Mouse (Mus musculus): ENCODE results near the gene Ptrh2. TPM values are rescaled to one million over a fixed set of nuclear protein-coding genes. Genes with fewer than 3 reads are reported as not detected.

The Ptrh2 gene
- polyA plus RNA-seq, 1 experiment, result 2.0 TPM

GRCm38 (mm10) chr11:86691482-86691881 is 7.7 kb downstream of the Ptrh2 start:
- Histone ChIP-seq H3K27me3 (ENCODE audit: control insufficient read depth, insufficient read depth, low read length) (no peaks in the 10 kb centered on the region), H3K36me3 (ENCODE audit: control insufficient read depth, insufficient read depth, low read length) (peaks cover 26% of the 10 kb centered on the region), H3K4me1 (ENCODE audit: control insufficient read depth, insufficient read depth, insufficient read length) (no peaks in the 10 kb centered on the region), H3K27ac (ENCODE audit: insufficient read depth, low read length) (no peak overlapping the region), H3K4me3 (ENCODE audit: extremely low read depth, insufficient read depth, insufficient read length) (no peak overlapping the region)
- no peak for DNase-seq (ENCODE audit: low read depth in 1 of 2, low spot score in 2 of 2)
- WGBS, result 96% methylated on average over 3 of the region's 3 CpGs
- no peak for TF ChIP-seq POLR2A (IDR thresholded peaks at IDR 0.05; ENCODE audit: low read depth, low read length)
- TF ChIP-seq CTCF (IDR thresholded peaks at IDR 0.05; ENCODE audit: extremely low read depth, insufficient read depth, insufficient read length, insufficient replicate concordance), result no peak

GRCm38 (mm10) chr11:86691956-86692355 is 8.2 kb downstream of the Ptrh2 start:
- no peak for TF ChIP-seq POLR2A (IDR thresholded peaks at IDR 0.05; ENCODE audit: low read depth, low read length)
- no peak overlapping the region for H3K4me3 ChIP-seq (ENCODE audit: extremely low read depth, insufficient read depth, insufficient read length)
- peak in 1 of 2 experiments; percentile 19 for DNase-seq (ENCODE audit: low read depth in 1 of 2, low spot score in 2 of 2)
- no peak overlapping the region for H3K27ac ChIP-seq (ENCODE audit: insufficient read depth, low read length)
- no peaks in the 10 kb centered on the region for H3K27me3 ChIP-seq (ENCODE audit: control insufficient read depth, insufficient read depth, low read length)
- WGBS, result 63% methylated on average over 2 of the region's 2 CpGs
- H3K4me1 ChIP-seq (ENCODE audit: control insufficient read depth, insufficient read depth, insufficient read length), result no peaks in the 10 kb centered on the region
- H3K36me3 ChIP-seq (ENCODE audit: control insufficient read depth, insufficient read depth, low read length), result peaks cover 30% of the 10 kb centered on the region

- TF ChIP-seq CTCF (IDR thresholded peaks at IDR 0.05; ENCODE audit: extremely low read depth, insufficient read depth, insufficient read length, insufficient replicate concordance) (no peak), POLR2A (IDR thresholded peaks at IDR 0.05; ENCODE audit: low read depth, low read length) (no peak)
- 84% methylated on average over 2 of the region's 2 CpGs for whole genome bisulfite sequencing
- H3K36me3 ChIP-seq (ENCODE audit: control insufficient read depth, insufficient read depth, low read length), result peaks cover 34% of the 10 kb centered on the region
- no peak overlapping the region for H3K27ac ChIP-seq (ENCODE audit: insufficient read depth, low read length)
- H3K4me1 ChIP-seq (ENCODE audit: control insufficient read depth, insufficient read depth, insufficient read length), result no peaks in the 10 kb centered on the region
- H3K27me3 ChIP-seq (ENCODE audit: control insufficient read depth, insufficient read depth, low read length), result no peaks in the 10 kb centered on the region
- no peak for DNase-seq (ENCODE audit: low read depth in 1 of 2, low spot score in 2 of 2)
- no peak overlapping the region for H3K4me3 ChIP-seq (ENCODE audit: extremely low read depth, insufficient read depth, insufficient read length)
Measured at GRCm38 (mm10) chr11:86692546-86692945, 8.8 kb downstream of the Ptrh2 start.

- Histone ChIP-seq H3K4me1 (ENCODE audit: control insufficient read depth, insufficient read depth, insufficient read length) (no peaks in the 10 kb centered on the region), H3K36me3 (ENCODE audit: control insufficient read depth, insufficient read depth, low read length) (peaks cover 46% of the 10 kb centered on the region), H3K27ac (ENCODE audit: insufficient read depth, low read length) (no peak overlapping the region), H3K27me3 (ENCODE audit: control insufficient read depth, insufficient read depth, low read length) (no peaks in the 10 kb centered on the region), H3K4me3 (ENCODE audit: extremely low read depth, insufficient read depth, insufficient read length) (no peak overlapping the region)
- no peak for TF ChIP-seq CTCF (IDR thresholded peaks at IDR 0.05; ENCODE audit: extremely low read depth, insufficient read depth, insufficient read length, insufficient replicate concordance)
- WGBS, result 91% methylated on average over 4 of the region's 4 CpGs
- DNase-seq (ENCODE audit: low read depth in 1 of 2, low spot score in 2 of 2), result no peak
Measured at GRCm38 (mm10) chr11:86695461-86695860, 11.7 kb downstream of the Ptrh2 start.

- no peak for DNase-seq (ENCODE audit: low read depth in 1 of 2, low spot score in 2 of 2)
- TF ChIP-seq POLR2A (IDR thresholded peaks at IDR 0.05; ENCODE audit: low read depth, low read length) (no peak), CTCF (IDR thresholded peaks at IDR 0.05; ENCODE audit: extremely low read depth, insufficient read depth, insufficient read length, insufficient replicate concordance) (no peak)
- WGBS, result 95% methylated on average over 4 of the region's 4 CpGs
- Histone ChIP-seq H3K4me3 (ENCODE audit: extremely low read depth, insufficient read depth, insufficient read length) (no peak overlapping the region), H3K27ac (ENCODE audit: insufficient read depth, low read length) (no peak overlapping the region), H3K27me3 (ENCODE audit: control insufficient read depth, insufficient read depth, low read length) (no peaks in the 10 kb centered on the region), H3K4me1 (ENCODE audit: control insufficient read depth, insufficient read depth, insufficient read length) (no peaks in the 10 kb centered on the region), H3K36me3 (ENCODE audit: control insufficient read depth, insufficient read depth, low read length) (peaks cover 69% of the 10 kb centered on the region)
Measured at GRCm38 (mm10) chr11:86701151-86701550, 17.4 kb downstream of the Ptrh2 start.

- no peaks in the 10 kb centered on the region for H3K27me3 ChIP-seq (ENCODE audit: control insufficient read depth, insufficient read depth, low read length)
- peaks cover 33% of the 10 kb centered on the region for H3K36me3 ChIP-seq (ENCODE audit: control insufficient read depth, insufficient read depth, low read length)
- H3K4me3 ChIP-seq (ENCODE audit: extremely low read depth, insufficient read depth, insufficient read length), result no peak overlapping the region
- no peak for DNase-seq (ENCODE audit: low read depth in 1 of 2, low spot score in 2 of 2)
- peaks cover 4% of the 10 kb centered on the region for H3K4me1 ChIP-seq (ENCODE audit: control insufficient read depth, insufficient read depth, insufficient read length)
- peak overlapping the region; percentile 24; the same call in 1 of the 2 replicates for H3K27ac ChIP-seq (ENCODE audit: insufficient read depth, low read length)
- no peak for TF ChIP-seq POLR2A (IDR thresholded peaks at IDR 0.05; ENCODE audit: low read depth, low read length)
Measured at GRCm38 (mm10) chr11:86714606-86715005, 30.8 kb downstream of the Ptrh2 start.

GRCm38 (mm10) chr11:86717306-86718065 is 33.7 kb downstream of the Ptrh2 start:
- Histone ChIP-seq H3K4me1 (ENCODE audit: control insufficient read depth, insufficient read depth, insufficient read length) (peaks cover 4% of the 10 kb centered on the region), H3K4me3 (ENCODE audit: extremely low read depth, insufficient read depth, insufficient read length) (no peak overlapping the region; the same call in 1 of the 2 replicates), H3K27me3 (ENCODE audit: control insufficient read depth, insufficient read depth, low read length) (no peaks in the 10 kb centered on the region), H3K36me3 (ENCODE audit: control insufficient read depth, insufficient read depth, low read length) (peaks cover 25% of the 10 kb centered on the region), H3K27ac (ENCODE audit: insufficient read depth, low read length) (peak overlapping the region; percentile 96)
- no peak for DNase-seq (ENCODE audit: low read depth in 1 of 2, low spot score in 2 of 2)
- TF ChIP-seq POLR2A (IDR thresholded peaks at IDR 0.05; ENCODE audit: low read depth, low read length), result no peak
- no peak for TF ChIP-seq CTCF (IDR thresholded peaks at IDR 0.05; ENCODE audit: extremely low read depth, insufficient read depth, insufficient read length, insufficient replicate concordance)
- WGBS, result 13% methylated on average over 6 of the region's 6 CpGs
